Mouse (Mus musculus): Measurements from ENCODE around the gene Tmem274. TPM values are rescaled to one million over a fixed set of nuclear protein-coding genes. Genes with fewer than 3 reads are reported as not detected.

The Tmem274 gene
- total and polyA plus RNA-seq, 2 experiments = not detected

GRCm38 (mm10) chr4:149461579-149462304 lies 15.4 kb upstream of the Tmem274 start:
- H3K79me2 ChIP-seq (ENCODE audit: control insufficient read depth, insufficient read depth, low read length) = no peaks in the 10 kb centered on the region
- no peaks in the 10 kb centered on the region; the same call in 1 of the 2 replicates for H3K36me3 ChIP-seq (ENCODE audit: control insufficient read depth, insufficient read depth, low read length)
- WGBS = 75% methylated on average over 6 of the region's 7 CpGs
- no peak overlapping the region for H3K9ac ChIP-seq (ENCODE audit: low read depth, low read length)
- DNase-seq (ENCODE audit: extremely low read depth, low read depth, low spot score) = no peak
- H3K4me1 ChIP-seq (ENCODE audit: control insufficient read depth, insufficient read depth, low read length) = no peaks in the 10 kb centered on the region
- no peak for TF ChIP-seq CTCF (IDR thresholded peaks at IDR 0.05; ENCODE audit: low read depth, low read length)
- TF ChIP-seq POLR2A (IDR thresholded peaks at IDR 0.05; ENCODE audit: extremely low read depth, insufficient read depth, low read length) = no peak
- no peak overlapping the region for H3K4me3 ChIP-seq (ENCODE audit: insufficient read depth, low read depth, low read length)
- H3K27me3 ChIP-seq (ENCODE audit: control insufficient read depth, insufficient read depth, low read length) = no peaks in the 10 kb centered on the region
- no peak overlapping the region for H3K27ac ChIP-seq (replicated peaks; ENCODE audit: insufficient read depth, low read depth, low read length)

- no peak for DNase-seq (ENCODE audit: extremely low read depth, low read depth, low spot score)
- WGBS = 56% methylated on average over 6 of the region's 6 CpGs
- H3K9ac ChIP-seq (ENCODE audit: low read depth, low read length) = no peak overlapping the region
Observed at GRCm38 (mm10) chr4:149462305-149462971, 14.7 kb upstream of the Tmem274 start.

GRCm38 (mm10) chr4:149463435-149463950 lies 13.7 kb upstream of the Tmem274 start:
- no peak for DNase-seq (ENCODE audit: extremely low read depth, low read depth, low spot score)
- 85% methylated on average over 6 of the region's 6 CpGs for WGBS
- no peaks in the 10 kb centered on the region for H3K79me2 ChIP-seq (ENCODE audit: control insufficient read depth, insufficient read depth, low read length)

More at GRCm38 (mm10) chr4:149462305-149462971, 14.7 kb upstream of the Tmem274 start:
- Histone ChIP-seq H3K27ac (replicated peaks; ENCODE audit: insufficient read depth, low read depth, low read length) (no peak overlapping the region), H3K4me3 (ENCODE audit: insufficient read depth, low read depth, low read length) (no peak overlapping the region), H3K4me1 (ENCODE audit: control insufficient read depth, insufficient read depth, low read length) (no peaks in the 10 kb centered on the region), H3K36me3 (ENCODE audit: control insufficient read depth, insufficient read depth, low read length) (peaks cover 2% of the 10 kb centered on the region), H3K27me3 (ENCODE audit: control insufficient read depth, insufficient read depth, low read length) (no peaks in the 10 kb centered on the region), H3K79me2 (ENCODE audit: control insufficient read depth, insufficient read depth, low read length) (no peaks in the 10 kb centered on the region)
- TF ChIP-seq CTCF (IDR thresholded peaks at IDR 0.05; ENCODE audit: low read depth, low read length) = no peak

GRCm38 (mm10) chr4:149469557-149469956 lies 7.6 kb upstream of the Tmem274 start:
- no peak for TF ChIP-seq CTCF (IDR thresholded peaks at IDR 0.05; ENCODE audit: low read depth, low read length)
- no peak for TF ChIP-seq POLR2A (IDR thresholded peaks at IDR 0.05; ENCODE audit: extremely low read depth, insufficient read depth, low read length)
- H3K4me3 ChIP-seq (ENCODE audit: insufficient read depth, low read depth, low read length) = no peak overlapping the region
- no peak overlapping the region for H3K27ac ChIP-seq (replicated peaks; ENCODE audit: insufficient read depth, low read depth, low read length)
- H3K36me3 ChIP-seq (ENCODE audit: control insufficient read depth, insufficient read depth, low read length) = peaks cover 13% of the 10 kb centered on the region
- H3K79me2 ChIP-seq (ENCODE audit: control insufficient read depth, insufficient read depth, low read length) = no peaks in the 10 kb centered on the region
- WGBS = 95% methylated on average over 3 of the region's 3 CpGs
- no peak overlapping the region for H3K9ac ChIP-seq (ENCODE audit: low read depth, low read length)
- H3K27me3 ChIP-seq (ENCODE audit: control insufficient read depth, insufficient read depth, low read length) = no peaks in the 10 kb centered on the region
- no peak for DNase-seq (ENCODE audit: extremely low read depth, low read depth, low spot score)
- H3K4me1 ChIP-seq (ENCODE audit: control insufficient read depth, insufficient read depth, low read length) = no peaks in the 10 kb centered on the region

More at GRCm38 (mm10) chr4:149463435-149463950, 13.7 kb upstream of the Tmem274 start:
- Histone ChIP-seq H3K27me3 (ENCODE audit: control insufficient read depth, insufficient read depth, low read length) (no peaks in the 10 kb centered on the region), H3K27ac (replicated peaks; ENCODE audit: insufficient read depth, low read depth, low read length) (no peak overlapping the region), H3K4me3 (ENCODE audit: insufficient read depth, low read depth, low read length) (no peak overlapping the region), H3K9ac (ENCODE audit: low read depth, low read length) (no peak overlapping the region), H3K36me3 (ENCODE audit: control insufficient read depth, insufficient read depth, low read length) (peaks cover 4% of the 10 kb centered on the region), H3K4me1 (ENCODE audit: control insufficient read depth, insufficient read depth, low read length) (no peaks in the 10 kb centered on the region)
- TF ChIP-seq CTCF (IDR thresholded peaks at IDR 0.05; ENCODE audit: low read depth, low read length) (no peak), POLR2A (IDR thresholded peaks at IDR 0.05; ENCODE audit: extremely low read depth, insufficient read depth, low read length) (no peak)

- Histone ChIP-seq H3K4me1 (ENCODE audit: control insufficient read depth, insufficient read depth, low read length) (no peaks in the 10 kb centered on the region), H3K27ac (replicated peaks; ENCODE audit: insufficient read depth, low read depth, low read length) (no peak overlapping the region), H3K4me3 (ENCODE audit: insufficient read depth, low read depth, low read length) (no peak overlapping the region), H3K27me3 (ENCODE audit: control insufficient read depth, insufficient read depth, low read length) (no peaks in the 10 kb centered on the region), H3K79me2 (ENCODE audit: control insufficient read depth, insufficient read depth, low read length) (no peaks in the 10 kb centered on the region), H3K36me3 (ENCODE audit: control insufficient read depth, insufficient read depth, low read length) (peaks cover 8% of the 10 kb centered on the region; the same call in 1 of the 2 replicates), H3K9ac (ENCODE audit: low read depth, low read length) (no peak overlapping the region)
- TF ChIP-seq CTCF (IDR thresholded peaks at IDR 0.05; ENCODE audit: low read depth, low read length) = no peak
- TF ChIP-seq POLR2A (IDR thresholded peaks at IDR 0.05; ENCODE audit: extremely low read depth, insufficient read depth, low read length) = no peak
- DNase-seq (ENCODE audit: extremely low read depth, low read depth, low spot score) = no peak
- WGBS = 85% methylated on average over 7 of the region's 7 CpGs
Observed at GRCm38 (mm10) chr4:149475096-149475495, 2.1 kb upstream of the Tmem274 start.
